Mouse (Mus musculus) adrenal gland, adult 8-10 months (tissue): Measurements from ENCODE around the gene Ipo4. TPM values are rescaled to one million over a fixed set of nuclear protein-coding genes. Genes with fewer than 3 reads are reported as not detected.

Experiments used
- DNase-seq: peaks from one replicate; pipeline ENCODE4 v3.0.0; 2022
- total RNA-seq, 4 experiments: library from RNA; stranded (reverse); gene quantifications; 2 replicates each; pipeline ENCODE4 v1.2.4; 2022

Ipo4 gene
- total RNA-seq, 4 experiments from 2014 or later: 93.7 to 140 (median 111) TPM

GRCm38 (mm10) chr14:55629312-55629711 lies 6.4 kb downstream of the Ipo4 start:
- DNase-seq: no peak

GRCm38 (mm10) chr14:55628077-55628827 lies 7.5 kb downstream of the Ipo4 start:
- DNase-seq: no peak

GRCm38 (mm10) chr14:55618486-55619195 lies 17.1 kb downstream of the Ipo4 start:
- DNase-seq: no peak

- DNase-seq: peak; percentile 47
Measured at GRCm38 (mm10) chr14:55617822-55618221, 17.9 kb downstream of the Ipo4 start, which contains the start of gene Rec8. Gene Rec8, plus strand, starts transcription at chr14:55618037.

- DNase-seq: no peak
Measured at GRCm38 (mm10) chr14:55616844-55617243, 18.9 kb downstream of the Ipo4 start.

GRCm38 (mm10) chr14:55615876-55616275 lies 19.9 kb downstream of the Ipo4 start:
- DNase-seq: no peak

- no peak for DNase-seq
Measured at GRCm38 (mm10) chr14:55614565-55615178, 21.1 kb downstream of the Ipo4 start.

GRCm38 (mm10) chr14:55613346-55613745 lies 22.4 kb downstream of the Ipo4 start:
- DNase-seq: no peak

- no peak for DNase-seq
Measured at GRCm38 (mm10) chr14:55608339-55608738, 27.4 kb downstream of the Ipo4 start.

- no peak for DNase-seq
Measured at GRCm38 (mm10) chr14:55605743-55606459, 29.9 kb downstream of the Ipo4 start.

- DNase-seq: no peak
Measured at GRCm38 (mm10) chr14:55604823-55605222, 30.9 kb downstream of the Ipo4 start.

GRCm38 (mm10) chr14:55603633-55604576 lies 31.9 kb downstream of the Ipo4 start:
- peak; percentile 93 for DNase-seq

- DNase-seq: no peak
Measured at GRCm38 (mm10) chr14:55603271-55603632, 32.5 kb downstream of the Ipo4 start, which contains the start of gene Irf9. Gene Irf9, plus strand, starts transcription at chr14:55603571.

- DNase-seq: no peak
Measured at GRCm38 (mm10) chr14:55598521-55599390, 37.0 kb downstream of the Ipo4 start.

GRCm38 (mm10) chr14:55596036-55596690 lies 39.6 kb downstream of the Ipo4 start:
- DNase-seq: no peak

GRCm38 (mm10) chr14:55592226-55592625 lies 43.5 kb downstream of the Ipo4 start:
- no peak for DNase-seq

GRCm38 (mm10) chr14:55591331-55591891 lies 44.3 kb downstream of the Ipo4 start, which contains the start of gene Rnf31:
Gene Rnf31, plus strand, starts transcription at chr14:55591708.
- DNase-seq: peak; percentile 97

- DNase-seq: peak; percentile 97
Measured at GRCm38 (mm10) chr14:55590748-55591330, 44.9 kb downstream of the Ipo4 start, which contains the start of gene Psme2. Gene Psme2, minus strand, starts transcription at chr14:55591113.
